8 mouse cellular contexts compared by ENCODE assay signal in genomic region chr7:83089330-83089982, GRCm38 (mm10).
DNase-seq lines count a peak whose midpoint lies in the region; ATAC-seq and TF ChIP-seq lines count a peak whose summit lies in the region.

No protein-coding gene starts in this region.

- H3K9me3 ChIP-seq in heart, embryonic 11.5 days (replicated peaks; ENCODE audit: control insufficient read depth, low read length): no peaks in the 10 kb centered on the region
- no peaks in the 10 kb centered on the region for H3K9me3 ChIP-seq in kidney, postnatal 0 days (replicated peaks; ENCODE audit: low read length)
- H3K9me3 ChIP-seq in stomach, embryonic 14.5 days (ENCODE audit: control insufficient read depth, low read depth, low read length): no peaks in the 10 kb centered on the region

- peak; percentile 27; the same call in 1 of the 2 replicates for TF ChIP-seq CTCF in kidney, postnatal 0 days (IDR thresholded peaks at IDR 0.05; ENCODE audit: low read depth)

- H3K36me3 ChIP-seq in heart, embryonic 11.5 days (ENCODE audit: control insufficient read depth, insufficient read depth, low read length): no peaks in the 10 kb centered on the region
- H3K36me3 ChIP-seq in kidney, postnatal 0 days (ENCODE audit: insufficient read depth, low read length): no peaks in the 10 kb centered on the region
- H3K36me3 ChIP-seq in stomach, embryonic 14.5 days (ENCODE audit: control insufficient read depth, insufficient read depth, low read length): no peaks in the 10 kb centered on the region

- peak; percentile 70 for DNase-seq in heart, adult 11 months
- peak; percentile 20 for DNase-seq in right cerebral cortex, adult 18-20 months
- no peak for DNase-seq in right cerebral cortex, postnatal 14 days
- peak; percentile 81 for DNase-seq in kidney, postnatal 0 days (ENCODE audit: low spot score)
- DNase-seq in thymus, adult 18-20 months: no peak
- no peak for DNase-seq in layer of hippocampus, adult 9-11 months

- ATAC-seq in heart, embryonic 11.5 days (replicated peaks; ENCODE audit: insufficient number of reproducible peaks, low FRiP score, low TSS enrichment): no peak
- peak; percentile 62 for ATAC-seq in kidney, postnatal 0 days (replicated peaks; ENCODE audit: low FRiP score, low read depth)
- ATAC-seq in stomach, embryonic 14.5 days (ENCODE audit: insufficient number of reproducible peaks, insufficient read depth, low FRiP score, low read depth): 0 out of 2 replicates have a peak, but pooled peaks have one; percentile 46

- no peak overlapping the region for H3K4me2 ChIP-seq in heart, embryonic 11.5 days
- H3K4me2 ChIP-seq in kidney, postnatal 0 days (ENCODE audit: low read length): peak overlapping the region; percentile 25; the same call in 1 of the 2 replicates
- H3K4me2 ChIP-seq in stomach, embryonic 14.5 days (replicated peaks; ENCODE audit: low read depth, low read length): no peak overlapping the region

- 0 out of 2 replicates have a peak, but pooled peaks cover 3% of the 10 kb centered on the region for H3K4me1 ChIP-seq in heart, embryonic 11.5 days (ENCODE audit: control insufficient read depth, insufficient read depth, low read length)
- 0 out of 2 replicates have a peak, but pooled peaks cover 5% of the 10 kb centered on the region for H3K4me1 ChIP-seq in kidney, postnatal 0 days (replicated peaks; ENCODE audit: insufficient read depth, low read length)
- peaks cover 8% of the 10 kb centered on the region for H3K4me1 ChIP-seq in stomach, embryonic 14.5 days (ENCODE audit: control insufficient read depth, insufficient read depth, low read length)

- no peak overlapping the region; the same call in 1 of the 2 replicates for H3K9ac ChIP-seq in heart, embryonic 11.5 days (ENCODE audit: low read depth, low read length)
- H3K9ac ChIP-seq in kidney, postnatal 0 days (ENCODE audit: low read depth, low read length): 0 out of 2 replicates have a peak overlapping the region, but pooled peaks have one; percentile 35
- no peak overlapping the region for H3K9ac ChIP-seq in stomach, embryonic 14.5 days (replicated peaks; ENCODE audit: low read depth, low read length)

- H3K27ac ChIP-seq in heart, embryonic 11.5 days (ENCODE audit: low read depth, low read length): no peak overlapping the region
- H3K27ac ChIP-seq in kidney, postnatal 0 days: peak overlapping the region; percentile 25; the same call in 1 of the 2 replicates
- H3K27ac ChIP-seq in stomach, embryonic 14.5 days (ENCODE audit: low read length): peak overlapping the region; percentile 36; the same call in 1 of the 2 replicates

- H3K4me3 ChIP-seq in heart, embryonic 11.5 days (ENCODE audit: low read depth, low read length): no peak overlapping the region
- H3K4me3 ChIP-seq in kidney, postnatal 0 days (replicated peaks; ENCODE audit: low read depth, low read length): no peak overlapping the region
- H3K4me3 ChIP-seq in stomach, embryonic 14.5 days (ENCODE audit: low read depth, low read length): no peak overlapping the region

- WGBS in heart, embryonic 11.5 days (ENCODE audit: insufficient replicate concordance): 33% methylated on average over 8 of the region's 8 CpGs
- 13% methylated on average over 8 of the region's 8 CpGs for WGBS in kidney, postnatal 0 days
- WGBS in stomach, embryonic 14.5 days: 16% methylated on average over 8 of the region's 8 CpGs

- H3K27me3 ChIP-seq in heart, embryonic 11.5 days (ENCODE audit: control insufficient read depth, insufficient read depth, low read length): no peaks in the 10 kb centered on the region
- no peaks in the 10 kb centered on the region for H3K27me3 ChIP-seq in kidney, postnatal 0 days (ENCODE audit: insufficient read depth, low read length)
- H3K27me3 ChIP-seq in stomach, embryonic 14.5 days (ENCODE audit: control insufficient read depth, insufficient read depth, low read length): no peaks in the 10 kb centered on the region

Comparison
In these comparisons a context has a peak if more than half of its experiments do, and no peak if none do; other contexts are left out.
1. DNase-seq: peak in heart, adult 11 months (single experiment), right cerebral cortex, adult 18-20 months (single experiment) and kidney, postnatal 0 days (single experiment); none in right cerebral cortex, postnatal 14 days (single experiment), thymus, adult 18-20 months (0 of 2) and layer of hippocampus, adult 9-11 months (single experiment).